Mouse (Mus musculus) forebrain, embryonic 13.5 days (tissue): ENCODE data around the gene Sh3pxd2a. TPM values are rescaled to one million over a fixed set of nuclear protein-coding genes. Genes with fewer than 3 reads are reported as not detected.

Source experiments
- ATAC-seq: fragments of 200-750 bp; cut with Nextera tagmentation; 2 replicates; pipeline ENCODE4 v1.8.0; 2017
- H3K27ac ChIP-seq: fragments of 300-500 bp; sonication (generic); 2 replicates; pipeline ENCODE4 v1.5.1; 2015; ENCODE audit warnings: inconsistent platforms, mild to moderate bottlenecking, moderate library complexity
- H3K27me3 ChIP-seq: fragments of 300-500 bp; sonication (generic); 2 replicates; pipeline ENCODE4 v1.6.1; 2015; ENCODE audit warnings: mild to moderate bottlenecking, inconsistent platforms
- H3K36me3 ChIP-seq: fragments of 300-500 bp; sonication (generic); 2 replicates; pipeline ENCODE4 v1.6.1; 2015; ENCODE audit warnings: mild to moderate bottlenecking, inconsistent platforms; ENCODE audit not compliant: poor library complexity, severe bottlenecking
- H3K4me1 ChIP-seq: fragments of 300-500 bp; sonication (generic); 2 replicates; pipeline ENCODE4 v1.6.1; 2015; ENCODE audit warnings: inconsistent platforms
- H3K4me2 ChIP-seq: fragments of 300-500 bp; sonication (generic); 2 replicates; pipeline ENCODE4 v1.6.1; 2015; ENCODE audit warnings: inconsistent platforms, mild to moderate bottlenecking, moderate library complexity
- H3K4me3 ChIP-seq: fragments of 300-500 bp; sonication (generic); 2 replicates; pipeline ENCODE4 v1.5.1; 2015; ENCODE audit warnings: mild to moderate bottlenecking, inconsistent platforms
- H3K9ac ChIP-seq: fragments of 300-500 bp; sonication (generic); 2 replicates; pipeline ENCODE4 v1.6.1; 2015; ENCODE audit warnings: mild to moderate bottlenecking, inconsistent platforms
- H3K9me3 ChIP-seq: fragments of 300-500 bp; sonication (generic); replicated peaks from 2 replicates; pipeline ENCODE4 v1.6.1; 2016; ENCODE audit warnings: inconsistent platforms
- WGBS: fragments of 180-500 bp; shearing (Covaris S2); methylation state at CpG from one replicate; pipeline ENCODE4 v1.1.7; 2015; 5-methylcytosine and 5-hydroxymethylcytosine counted together
- polyA plus RNA-seq: library from polyadenylated mRNA; unstranded; fragments of >200 nt; fragmentation: Nextera tagmentation; extraction: Ambion mirVana; gene quantifications from 2 replicates; pipeline ENCODE4 v1.2.1, GENCODE M21; 2015

Gene Sh3pxd2a
- polyA plus RNA-seq, 1 experiment from 2014 or later = 3.6 TPM

- H3K27me3 ChIP-seq = no peaks in the 10 kb centered on the region
- no peak overlapping the region for H3K4me3 ChIP-seq
- H3K9ac ChIP-seq = 0 out of 2 replicates have a peak overlapping the region, but pooled peaks have one; percentile 18
- no peak overlapping the region for H3K27ac ChIP-seq
- 65% methylated on average over 11 of the region's 11 CpGs for WGBS
- H3K9me3 ChIP-seq = no peaks in the 10 kb centered on the region
- no peaks in the 10 kb centered on the region for H3K36me3 ChIP-seq
- peaks cover 44% of the 10 kb centered on the region for H3K4me1 ChIP-seq
- ATAC-seq = peak; percentile 17; the same call in 1 of the 2 replicates
- no peak overlapping the region for H3K4me2 ChIP-seq
Measured at GRCm38 (mm10) chr19:47454167-47455000, 9.8 kb downstream of the Sh3pxd2a start.

GRCm38 (mm10) chr19:47453352-47453751 lies 10.8 kb downstream of the Sh3pxd2a start:
- H3K4me3 ChIP-seq = no peak overlapping the region
- no peak overlapping the region for H3K27ac ChIP-seq
- H3K36me3 ChIP-seq = no peaks in the 10 kb centered on the region
- ATAC-seq = no peak
- H3K9ac ChIP-seq = no peak overlapping the region
- H3K27me3 ChIP-seq = no peaks in the 10 kb centered on the region
- no peak overlapping the region for H3K4me2 ChIP-seq
- WGBS = 77% methylated on average over 7 of the region's 7 CpGs
- H3K4me1 ChIP-seq = peaks cover 54% of the 10 kb centered on the region
- H3K9me3 ChIP-seq = no peaks in the 10 kb centered on the region

- Histone ChIP-seq H3K4me2 (no peak overlapping the region), H3K27ac (no peak overlapping the region), H3K4me1 (peaks cover 55% of the 10 kb centered on the region), H3K27me3 (no peaks in the 10 kb centered on the region), H3K4me3 (no peak overlapping the region), H3K36me3 (no peaks in the 10 kb centered on the region), H3K9ac (no peak overlapping the region), H3K9me3 (no peaks in the 10 kb centered on the region)
- ATAC-seq = no peak
- WGBS = 88% methylated on average over 10 of the region's 10 CpGs
Measured at GRCm38 (mm10) chr19:47452682-47453081, 11.5 kb downstream of the Sh3pxd2a start.

GRCm38 (mm10) chr19:47452211-47452610 lies 12.0 kb downstream of the Sh3pxd2a start:
- H3K27me3 ChIP-seq = no peaks in the 10 kb centered on the region
- no peak overlapping the region for H3K4me2 ChIP-seq
- WGBS = 89% methylated on average over 7 of the region's 7 CpGs
- H3K4me3 ChIP-seq = no peak overlapping the region
- no peaks in the 10 kb centered on the region for H3K36me3 ChIP-seq
- H3K9me3 ChIP-seq = no peaks in the 10 kb centered on the region
- no peak overlapping the region for H3K27ac ChIP-seq
- peaks cover 55% of the 10 kb centered on the region for H3K4me1 ChIP-seq
- no peak for ATAC-seq
- no peak overlapping the region for H3K9ac ChIP-seq

- Histone ChIP-seq H3K27me3 (no peaks in the 10 kb centered on the region), H3K9me3 (no peaks in the 10 kb centered on the region), H3K36me3 (no peaks in the 10 kb centered on the region), H3K4me3 (no peak overlapping the region), H3K4me1 (peaks cover 60% of the 10 kb centered on the region), H3K9ac (no peak overlapping the region), H3K27ac (no peak overlapping the region), H3K4me2 (no peak overlapping the region)
- no peak for ATAC-seq
- 84% methylated on average over 10 of the region's 10 CpGs for WGBS
Measured at GRCm38 (mm10) chr19:47451476-47452113, 12.6 kb downstream of the Sh3pxd2a start.

GRCm38 (mm10) chr19:47450261-47451137 lies 13.7 kb downstream of the Sh3pxd2a start:
- H3K4me2 ChIP-seq = no peak overlapping the region
- no peak overlapping the region for H3K9ac ChIP-seq
- H3K27ac ChIP-seq = no peak overlapping the region
- H3K9me3 ChIP-seq = no peaks in the 10 kb centered on the region
- ATAC-seq = no peak
- peaks cover 71% of the 10 kb centered on the region for H3K4me1 ChIP-seq
- no peak overlapping the region for H3K4me3 ChIP-seq
- no peaks in the 10 kb centered on the region for H3K27me3 ChIP-seq
- H3K36me3 ChIP-seq = no peaks in the 10 kb centered on the region
- WGBS = 30% methylated on average over 8 of the region's 8 CpGs

GRCm38 (mm10) chr19:47449513-47450227 lies 14.5 kb downstream of the Sh3pxd2a start:
- Histone ChIP-seq H3K9me3 (no peaks in the 10 kb centered on the region), H3K4me3 (no peak overlapping the region), H3K27ac (no peak overlapping the region), H3K36me3 (no peaks in the 10 kb centered on the region), H3K27me3 (no peaks in the 10 kb centered on the region), H3K4me2 (no peak overlapping the region), H3K4me1 (peaks cover 73% of the 10 kb centered on the region), H3K9ac (no peak overlapping the region)
- no peak for ATAC-seq
- WGBS = 67% methylated on average over 4 of the region's 4 CpGs

GRCm38 (mm10) chr19:47448618-47449151 lies 15.5 kb downstream of the Sh3pxd2a start:
- Histone ChIP-seq H3K27ac (no peak overlapping the region), H3K27me3 (no peaks in the 10 kb centered on the region), H3K9ac (no peak overlapping the region), H3K4me3 (no peak overlapping the region), H3K4me1 (peaks cover 73% of the 10 kb centered on the region), H3K36me3 (no peaks in the 10 kb centered on the region), H3K4me2 (no peak overlapping the region), H3K9me3 (no peaks in the 10 kb centered on the region)
- 81% methylated on average over 14 of the region's 14 CpGs for WGBS
- ATAC-seq = no peak

- no peak overlapping the region for H3K4me3 ChIP-seq
- H3K27me3 ChIP-seq = no peaks in the 10 kb centered on the region
- H3K4me1 ChIP-seq = peaks cover 75% of the 10 kb centered on the region
- 21% methylated on average over 9 of the region's 9 CpGs for WGBS
- H3K4me2 ChIP-seq = peak overlapping the region; percentile 35
- H3K9me3 ChIP-seq = no peaks in the 10 kb centered on the region
- ATAC-seq = peak; percentile 58
- peak overlapping the region; percentile 63 for H3K27ac ChIP-seq
- no peak overlapping the region for H3K9ac ChIP-seq
- H3K36me3 ChIP-seq = no peaks in the 10 kb centered on the region
Measured at GRCm38 (mm10) chr19:47446841-47447365, 17.3 kb downstream of the Sh3pxd2a start.

GRCm38 (mm10) chr19:47446130-47446529 lies 18.1 kb downstream of the Sh3pxd2a start:
- Histone ChIP-seq H3K9me3 (no peaks in the 10 kb centered on the region), H3K4me2 (peak overlapping the region; percentile 35; the same call in 1 of the 2 replicates), H3K4me1 (peaks cover 75% of the 10 kb centered on the region), H3K36me3 (no peaks in the 10 kb centered on the region), H3K27me3 (no peaks in the 10 kb centered on the region), H3K9ac (no peak overlapping the region), H3K4me3 (no peak overlapping the region), H3K27ac (0 out of 2 replicates have a peak overlapping the region, but pooled peaks have one; percentile 63)
- 79% methylated on average over 9 of the region's 9 CpGs for whole genome bisulfite sequencing
- ATAC-seq = no peak; the same call in 1 of the 2 replicates

- no peaks in the 10 kb centered on the region for H3K27me3 ChIP-seq
- no peak for ATAC-seq
- H3K9me3 ChIP-seq = no peaks in the 10 kb centered on the region
- peaks cover 72% of the 10 kb centered on the region for H3K4me1 ChIP-seq
- H3K27ac ChIP-seq = no peak overlapping the region
- H3K4me2 ChIP-seq = no peak overlapping the region
- no peak overlapping the region for H3K9ac ChIP-seq
- H3K4me3 ChIP-seq = no peak overlapping the region
- H3K36me3 ChIP-seq = no peaks in the 10 kb centered on the region
- WGBS = 64% methylated on average over 6 of the region's 6 CpGs
Measured at GRCm38 (mm10) chr19:47445726-47446125, 18.5 kb downstream of the Sh3pxd2a start.
